Mouse (Mus musculus) cerebellum, postnatal 4 days (tissue): ENCODE measurements at regions not wholly inside any gene's neighbourhood (a gene's known extent, or its start where the extent isn't known, plus 50 kb on each side); places are given as distances from the start of the nearest gene placed in this dataset.
A peak's percentile ranks its signal among the peaks of the same experiment; 100 is the strongest.

ENCODE experiments used
- DNase-seq, 2 experiments: peaks; one replicate each; pipeline ENCODE4 v3.0.0; 2022; ENCODE audit warnings: low spot score in 2 of 2, mixed read lengths in 1 of 2

- DNase-seq, result no peak
Observed at GRCm38 (mm10) chr17:83930401-83930800, 82.6 kb upstream of the Haao start.

- DNase-seq, result no peak
Observed at GRCm38 (mm10) chr17:83927749-83928387, 80.1 kb upstream of the Haao start.

- DNase-seq, result no peak
Observed at GRCm38 (mm10) chr17:83924259-83924922, 76.6 kb upstream of the Haao start.

- DNase-seq, result no peak
Observed at GRCm38 (mm10) chr17:83920894-83921293, 73.1 kb upstream of the Haao start.

- no peak for DNase-seq
Observed at GRCm38 (mm10) chr17:83920225-83920624, 72.5 kb upstream of the Haao start.

- DNase-seq, result no peak
Observed at GRCm38 (mm10) chr17:83918413-83919139, 70.8 kb upstream of the Haao start.

- DNase-seq, result no peak
Observed at GRCm38 (mm10) chr17:83917781-83918180, 70.0 kb upstream of the Haao start.

GRCm38 (mm10) chr17:83916684-83917166, 69.0 kb upstream of the Haao start:
- DNase-seq, result no peak

- no peak for DNase-seq
Observed at GRCm38 (mm10) chr17:83915034-83915433, 67.3 kb upstream of the Haao start.

GRCm38 (mm10) chr17:83914603-83915002, 66.8 kb upstream of the Haao start:
- no peak for DNase-seq

- DNase-seq, result no peak
Observed at GRCm38 (mm10) chr17:83913711-83914415, 66.1 kb upstream of the Haao start.

GRCm38 (mm10) chr17:83912421-83912820, 64.7 kb upstream of the Haao start:
- DNase-seq, result no peak

- no peak for DNase-seq
Observed at GRCm38 (mm10) chr17:83908811-83909210, 61.0 kb upstream of the Haao start.

- DNase-seq, result no peak
Observed at GRCm38 (mm10) chr17:83907538-83907937, 59.8 kb upstream of the Haao start.

GRCm38 (mm10) chr17:83906751-83907537, 59.2 kb upstream of the Haao start:
- DNase-seq, result no peak

- DNase-seq, result peak; percentile 61 to 72
Observed at GRCm38 (mm10) chr17:83903467-83903866, 55.7 kb upstream of the Haao start.

- no peak for DNase-seq
Observed at GRCm38 (mm10) chr17:83902523-83902922, 54.8 kb upstream of the Haao start.

GRCm38 (mm10) chr17:83902091-83902490, 54.3 kb upstream of the Haao start:
- DNase-seq, result no peak

- DNase-seq, result no peak
Observed at GRCm38 (mm10) chr17:83899588-83900152, 51.9 kb upstream of the Haao start.

- no peak for DNase-seq
Observed at GRCm38 (mm10) chr17:83898531-83898930, 50.8 kb upstream of the Haao start.
